Mouse (Mus musculus) left cerebral cortex, postnatal 36 days (tissue): ENCODE data around the gene Dhx34. TPM values are rescaled to one million over a fixed set of nuclear protein-coding genes. Genes with fewer than 3 reads are reported as not detected.
A peak's percentile ranks its signal among the peaks of the same experiment; 100 is the strongest.

ENCODE experiments used
- DNase-seq, 2 experiments: peaks; one replicate each; pipeline ENCODE4 v3.0.0; 2021 to 2022; ENCODE audit warnings: low spot score in 2 of 2, mixed read lengths in 1 of 2
- intact Hi-C: fragments of 180-260 bp; cut with DNase I; formaldehyde crosslinking; loops from one replicate; pipeline ENCODE4 v1.15.1; 2025
- total RNA-seq, 2 experiments: library from RNA; stranded (reverse); gene quantifications; 2 replicates each; pipeline ENCODE4 v1.2.3; 2021

The Dhx34 gene
- total RNA-seq, 2 experiments from 2014 or later: 11.2 to 13.1 TPM

GRCm38 (mm10) chr7:16213986-16214385 is 7.9 kb downstream of the Dhx34 start:
- DNase-seq: no peak
- intact Hi-C loops: no loop called here

GRCm38 (mm10) chr7:16213196-16213595 is 8.6 kb downstream of the Dhx34 start:
- intact Hi-C loops: no loop called here
- no peak for DNase-seq

- no peak for DNase-seq
- intact Hi-C loops: no loop called here
These were observed 10.9 kb downstream of the Dhx34 start for GRCm38 (mm10) chr7:16210862-16211365.

GRCm38 (mm10) chr7:16208781-16209665 is 12.8 kb downstream of the Dhx34 start:
- no peak for DNase-seq
- intact Hi-C loops: loop anchor here (10.0 kb wide), 1 partner anchor 176 kb away; the partner anchor contains the start of gene Sae1

GRCm38 (mm10) chr7:16207496-16207895 is 14.3 kb downstream of the Dhx34 start:
- intact Hi-C loops: loop anchor here (10.0 kb wide), 1 partner anchor 177 kb away; the partner anchor contains the start of gene Sae1
- DNase-seq: peak; percentile 65 to 67

- intact Hi-C loops: loop anchor here (10.0 kb wide), 1 partner anchor 178 kb away; the partner anchor contains the start of gene Sae1
- DNase-seq: no peak
These were observed 14.8 kb downstream of the Dhx34 start for GRCm38 (mm10) chr7:16207076-16207475.

- intact Hi-C loops: loop anchor here (10.0 kb wide), 1 partner anchor 180 kb away; the partner anchor contains the start of gene Sae1
- no peak for DNase-seq
These were observed 17.0 kb downstream of the Dhx34 start for GRCm38 (mm10) chr7:16204791-16205190.

- no peak for DNase-seq
- intact Hi-C loops: loop anchor here (10.0 kb wide), 1 partner anchor 181 kb away; the partner anchor contains the start of gene Sae1
These were observed 18.3 kb downstream of the Dhx34 start for GRCm38 (mm10) chr7:16203505-16203903.

GRCm38 (mm10) chr7:16202756-16203504 is 18.9 kb downstream of the Dhx34 start:
- DNase-seq: no peak
- intact Hi-C loops: loop anchor here (10.0 kb wide), 1 partner anchor 182 kb away; the partner anchor contains the start of gene Sae1

GRCm38 (mm10) chr7:16201136-16201535 is 20.7 kb downstream of the Dhx34 start:
- intact Hi-C loops: loop anchor here (10.0 kb wide), 1 partner anchor 184 kb away; the partner anchor contains the start of gene Sae1
- DNase-seq: no peak

- intact Hi-C loops: no loop called here
- no peak for DNase-seq
These were observed 23.3 kb downstream of the Dhx34 start for GRCm38 (mm10) chr7:16198540-16198939.

- DNase-seq: no peak
- intact Hi-C loops: no loop called here
These were observed 24.7 kb downstream of the Dhx34 start for GRCm38 (mm10) chr7:16197166-16197565.

- intact Hi-C loops: no loop called here
- DNase-seq: no peak
These were observed 25.2 kb downstream of the Dhx34 start for GRCm38 (mm10) chr7:16196616-16197015.

- DNase-seq: no peak
- intact Hi-C loops: loop anchor here (2.0 kb wide), 1 partner anchor 69 kb away; no protein-coding TSS in a partner anchor
These were observed 28.1 kb downstream of the Dhx34 start for GRCm38 (mm10) chr7:16193702-16194101.

- peak; percentile 63 to 76 for DNase-seq
- intact Hi-C loops: loop anchor here (2.0 kb wide), 1 partner anchor 70 kb away; no protein-coding TSS in a partner anchor
These were observed 29.5 kb downstream of the Dhx34 start for GRCm38 (mm10) chr7:16192315-16192714.

GRCm38 (mm10) chr7:16187494-16187893 is 34.3 kb downstream of the Dhx34 start:
- intact Hi-C loops: no loop called here
- DNase-seq: no peak

- intact Hi-C loops: no loop called here
- DNase-seq: no peak
These were observed 38.2 kb downstream of the Dhx34 start for GRCm38 (mm10) chr7:16183663-16184062.

GRCm38 (mm10) chr7:16178114-16178513 is 43.7 kb downstream of the Dhx34 start:
- intact Hi-C loops: no loop called here
- no peak for DNase-seq

- no peak for DNase-seq
- intact Hi-C loops: no loop called here
These were observed 46.3 kb downstream of the Dhx34 start for GRCm38 (mm10) chr7:16175542-16175931.
